Mouse (Mus musculus) thymus, postnatal 36 days (tissue): ENCODE measurements around the gene Ehd2.
A peak's percentile ranks its signal among the peaks of the same experiment; 100 is the strongest.

Source experiments
- DNase-seq, 2 experiments: peaks; one replicate each; pipeline ENCODE4 v3.0.0; 2022; ENCODE audit warnings: mixed read lengths in 2 of 2

The Ehd2 gene

GRCm38 (mm10) chr7:15967312-15967711 is at the start of gene Ehd2:
Gene Ehd2 (minus strand): TSS chr7:15967567.
- DNase-seq, result peak; percentile 54 to 61

- DNase-seq, result no peak
Measured at GRCm38 (mm10) chr7:16015384-16015783, 48.0 kb upstream of the Ehd2 start.

GRCm38 (mm10) chr7:16014521-16015175 is 47.3 kb upstream of the Ehd2 start:
- no peak for DNase-seq

- DNase-seq, result no peak
Measured at GRCm38 (mm10) chr7:16013722-16014275, 46.4 kb upstream of the Ehd2 start.

- peak; percentile 47 to 55 for DNase-seq
Measured at GRCm38 (mm10) chr7:16012576-16013263, 45.4 kb upstream of the Ehd2 start.

- no peak for DNase-seq
Measured at GRCm38 (mm10) chr7:16011418-16012085, 44.2 kb upstream of the Ehd2 start.

GRCm38 (mm10) chr7:16010649-16011048 is 43.3 kb upstream of the Ehd2 start:
- DNase-seq, result no peak

- no peak for DNase-seq
Measured at GRCm38 (mm10) chr7:16009636-16010035, 42.3 kb upstream of the Ehd2 start.

GRCm38 (mm10) chr7:16005020-16005419 is 37.7 kb upstream of the Ehd2 start:
- no peak for DNase-seq

GRCm38 (mm10) chr7:16004177-16004856 is 37.0 kb upstream of the Ehd2 start:
- no peak for DNase-seq

- no peak for DNase-seq
Measured at GRCm38 (mm10) chr7:16003032-16003431, 35.7 kb upstream of the Ehd2 start.

GRCm38 (mm10) chr7:16002171-16002570 is 34.8 kb upstream of the Ehd2 start:
- peak in 1 of 2 experiments; percentile 18 for DNase-seq

GRCm38 (mm10) chr7:16001691-16002090 is 34.3 kb upstream of the Ehd2 start:
- peak in 1 of 2 experiments; percentile 33 for DNase-seq

GRCm38 (mm10) chr7:15993789-15994188 is 26.4 kb upstream of the Ehd2 start:
- DNase-seq, result no peak

- no peak for DNase-seq
Measured at GRCm38 (mm10) chr7:15993152-15993551, 25.8 kb upstream of the Ehd2 start.

GRCm38 (mm10) chr7:15991764-15992163 is 24.4 kb upstream of the Ehd2 start:
- no peak for DNase-seq

- DNase-seq, result no peak
Measured at GRCm38 (mm10) chr7:15987661-15988356, 20.4 kb upstream of the Ehd2 start.

GRCm38 (mm10) chr7:15982729-15983407 is 15.5 kb upstream of the Ehd2 start:
- DNase-seq, result no peak

- DNase-seq, result no peak
Measured at GRCm38 (mm10) chr7:15981538-15981937, 14.2 kb upstream of the Ehd2 start.

- no peak for DNase-seq
Measured at GRCm38 (mm10) chr7:15980246-15980645, 12.9 kb upstream of the Ehd2 start.

- peak; percentile 29 to 37 for DNase-seq
Measured at GRCm38 (mm10) chr7:15975904-15976303, 8.5 kb upstream of the Ehd2 start.

- peak in 1 of 2 experiments; percentile 42 for DNase-seq
Measured at GRCm38 (mm10) chr7:15975451-15975850, 8.1 kb upstream of the Ehd2 start.
